28 mouse cellular contexts compared by ENCODE assay signal in the genomic region with DNA sequence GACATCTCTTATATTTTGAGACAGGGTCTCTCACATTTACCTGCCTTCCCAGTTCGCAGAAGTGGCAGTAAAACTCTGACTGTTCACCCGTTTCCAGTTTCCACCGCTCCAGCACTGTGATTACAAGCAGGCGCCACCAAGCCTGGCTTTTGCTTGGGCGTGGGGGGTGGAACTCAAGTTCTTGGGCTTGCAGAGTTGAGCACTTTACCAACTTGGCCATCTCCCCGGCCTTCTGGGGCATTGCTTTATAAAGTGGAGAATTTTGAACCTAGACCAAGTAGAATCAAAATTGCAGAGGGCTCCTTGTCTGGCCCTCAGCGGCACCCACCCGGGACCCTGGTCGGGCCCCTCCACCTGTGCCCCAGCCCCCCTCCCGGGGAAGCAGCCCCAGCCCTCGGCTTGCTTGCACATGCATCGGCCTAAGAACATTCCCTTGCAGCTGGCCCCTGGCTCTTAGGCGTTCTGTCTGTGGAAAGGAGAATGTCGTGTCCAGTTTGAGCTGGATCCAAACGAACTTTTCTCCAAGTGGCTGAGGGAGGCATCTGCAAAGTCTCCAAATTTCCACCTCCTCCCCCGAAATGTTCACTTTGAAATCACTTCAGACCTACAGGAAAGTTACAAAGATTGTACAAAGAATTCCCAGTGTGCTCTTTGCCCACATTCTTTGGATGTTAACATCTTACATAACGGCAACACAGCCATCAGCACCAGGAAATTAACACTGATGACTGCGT. TPM values are rescaled to one million over a fixed set of nuclear protein-coding genes. Genes with fewer than 3 reads are reported as not detected.
DNase-seq lines count a peak whose midpoint lies in the region; ATAC-seq lines count a peak whose summit lies in the region.
"Had no signal": no experiment of that assay in that cellular context is flagged by ENCODE, and none has a peak within 500 bp of the region (broad histone marks: within the 10 kb centered on the region; RNA-seq: fewer than 3 reads in every experiment).

No protein-coding gene starts in this region.

- no peak overlapping the region for H3K27ac ChIP-seq in heart, embryonic 12.5 days (ENCODE audit: poor library complexity, severe bottlenecking)
- H3K27ac ChIP-seq: embryonic facial prominence, embryonic 15.5 days; forebrain, embryonic 15.5 days; heart, embryonic 13.5 days; hindbrain, embryonic 15.5 days; kidney, embryonic 15.5 days; liver, embryonic 13.5 days; midbrain, embryonic 12.5 days; stomach, postnatal 0 days had no signal

- DNase-seq in adrenal gland, postnatal 25 days = peak; percentile 19
- DNase-seq in adrenal gland, adult 2 months = no peak
- DNase-seq in heart, postnatal 10 days = peak; percentile 16 to 22
- peak; percentile 36 for DNase-seq in Muller cell, postnatal 12 days (ENCODE audit: inconsistent ontology term)
- DNase-seq in lung, postnatal 36 days = peak; percentile 34
- DNase-seq in left cerebral cortex, postnatal 25 days (ENCODE audit: low spot score in 2 of 2) = no peak
- DNase-seq: adrenal gland, adult 8-10 months; cerebellum, adult 11 months; cerebellum, adult 9-11 months; gastrocnemius, postnatal 36 days; kidney, postnatal 36 days; liver, embryonic 13.5 days; lung, embryonic 14.5 days; right cerebral cortex, postnatal 14 days; thymus, postnatal 14 days had no signal

- ATAC-seq in heart, embryonic 12.5 days (ENCODE audit: insufficient number of reproducible peaks, low FRiP score) = no peak
- no peak for ATAC-seq in erythroblast, adult 5-6 weeks (replicated peaks; ENCODE audit: low FRiP score, poor library complexity, severe bottlenecking)
- ATAC-seq: CD4-positive, CD25-positive, alpha-beta regulatory T cell, adult 4 months; forebrain, embryonic 15.5 days had no signal

- 66% methylated on average over 18 of the region's 18 CpGs for WGBS in heart, embryonic 12.5 days

- H3K4me3 ChIP-seq in heart, embryonic 12.5 days = no peak overlapping the region
- H3K4me3 ChIP-seq: embryonic facial prominence, embryonic 15.5 days; forebrain, embryonic 15.5 days; heart, embryonic 13.5 days; hindbrain, embryonic 15.5 days; kidney, embryonic 15.5 days; liver, embryonic 13.5 days; midbrain, embryonic 12.5 days had no signal

- H3K36me3 ChIP-seq in heart, embryonic 12.5 days = no peaks in the 10 kb centered on the region
- H3K36me3 ChIP-seq: embryonic facial prominence, embryonic 15.5 days; forebrain, embryonic 15.5 days; heart, embryonic 13.5 days; hindbrain, embryonic 15.5 days; kidney, embryonic 15.5 days; liver, embryonic 13.5 days; midbrain, embryonic 12.5 days had no signal

- 0 out of 2 replicates have a peak, but pooled peaks cover 3% of the 10 kb centered on the region for H3K27me3 ChIP-seq in heart, embryonic 12.5 days (replicated peaks)
- H3K27me3 ChIP-seq: embryonic facial prominence, embryonic 15.5 days; forebrain, embryonic 15.5 days; hindbrain, embryonic 15.5 days; kidney, embryonic 15.5 days; liver, embryonic 13.5 days had no signal

- H3K9ac ChIP-seq in heart, embryonic 12.5 days = no peak overlapping the region
- H3K9ac ChIP-seq: embryonic facial prominence, embryonic 15.5 days; forebrain, embryonic 15.5 days; heart, embryonic 13.5 days; hindbrain, embryonic 15.5 days; kidney, embryonic 15.5 days; liver, embryonic 13.5 days; lung, embryonic 14.5 days; midbrain, embryonic 12.5 days had no signal

- peaks cover 4% of the 10 kb centered on the region; the same call in 1 of the 2 replicates for H3K9me3 ChIP-seq in heart, embryonic 12.5 days (replicated peaks)
- H3K9me3 ChIP-seq: embryonic facial prominence, embryonic 15.5 days; forebrain, embryonic 15.5 days; heart, embryonic 13.5 days; hindbrain, embryonic 15.5 days; kidney, embryonic 15.5 days; liver, embryonic 13.5 days; midbrain, embryonic 12.5 days had no signal

- intact Hi-C loops in heart, postnatal 10 days (cut with DNase I) = loop anchor here (5.0 to 10.0 kb wide), 5 partner anchors 157 to 837 kb away; a partner anchor contains a TSS
- intact Hi-C loops in left cerebral cortex, postnatal 25 days (cut with DNase I) = loop anchor here (5.0 kb wide), 4 partner anchors 352 to 837 kb away; no protein-coding TSS in a partner anchor

- H3K4me1 ChIP-seq in heart, embryonic 12.5 days (replicated peaks) = no peaks in the 10 kb centered on the region
- H3K4me1 ChIP-seq: embryonic facial prominence, embryonic 15.5 days; forebrain, embryonic 15.5 days; hindbrain, embryonic 15.5 days; kidney, embryonic 15.5 days; midbrain, embryonic 12.5 days had no signal

- H3K4me2 ChIP-seq in heart, embryonic 12.5 days = no peak overlapping the region
- H3K4me2 ChIP-seq: embryonic facial prominence, embryonic 15.5 days; forebrain, embryonic 15.5 days; heart, embryonic 13.5 days; hindbrain, embryonic 15.5 days; kidney, embryonic 15.5 days; liver, embryonic 13.5 days; lung, embryonic 14.5 days; midbrain, embryonic 12.5 days had no signal

RNA-seq across cellular contexts. Expression of a gene that starts 36.6 kb away (rescaled TPM):
- 0.76 and 0.79 TPM in 2 replicates for total RNA-seq in adrenal gland, postnatal 25 days (2021)
- total RNA-seq in adrenal gland, adult 2 months (2021) = 1 to 10 TPM; 1.0 to 1.5 TPM
- 1.2 and 1.6 TPM in 2 replicates for polyA plus RNA-seq in adrenal gland, adult 2 months (2012; rRNA removed)
- 1 to 10 TPM; 3.8 to 4.2 TPM for total RNA-seq in heart, postnatal 10 days (2021)
- polyA plus RNA-seq in heart, embryonic 12.5 days (2016; fragmentation: Nextera tagmentation; extraction: Ambion mirVana) = 3.3 and 4.0 TPM in 2 replicates
- not detected in 2 replicates for total RNA-seq in erythroblast, adult 5-6 weeks (2015; ENCODE audit: low replicate concordance)
- total RNA-seq in erythroblast, adult 5-6 weeks (2017; ENCODE audit: low replicate concordance) = not detected in 2 replicates
- 1 to 10 TPM; 2.7 to 3.4 TPM for total RNA-seq in left cerebral cortex, postnatal 25 days (2021)
- total RNA-seq: common myeloid progenitor, adult 5-6 weeks; hematopoietic stem cell, adult 5-6 weeks; megakaryocyte, adult 5-6 weeks had no signal
- polyA plus RNA-seq: CD4-positive, CD25-positive, alpha-beta regulatory T cell, adult 4 months had no signal

Comparison
In these comparisons a context has a peak if more than half of its experiments do, and no peak if none do; other contexts are left out.
1. DNase-seq: peak in adrenal gland, postnatal 25 days (single experiment), heart, postnatal 10 days (2 of 2), Muller cell, postnatal 12 days (single experiment) and lung, postnatal 36 days (single experiment); none in adrenal gland, adult 2 months (single experiment) and left cerebral cortex, postnatal 25 days (0 of 2).